Mouse (Mus musculus) testis, adult 2 months (tissue): Measurements from ENCODE around the gene Fam196b.

ENCODE experiments used
- CTCF ChIP-seq: fragments of 200-500 bp; IDR thresholded peaks from 2 replicates; pipeline ENCODE4 v1.5.1; 2012; ENCODE audit warnings: low read depth, mild to moderate bottlenecking, inconsistent platforms, low read length, moderate library complexity; ENCODE audit not compliant: control insufficient read depth, insufficient read depth, insufficient replicate concordance
- POLR2A ChIP-seq: fragments of 200-500 bp; IDR thresholded peaks from 2 replicates; pipeline ENCODE4 v1.6.1; 2012; ENCODE audit warnings: low read depth, mild to moderate bottlenecking, inconsistent platforms, low read length, moderate library complexity; ENCODE audit not compliant: control insufficient read depth

DNA sequence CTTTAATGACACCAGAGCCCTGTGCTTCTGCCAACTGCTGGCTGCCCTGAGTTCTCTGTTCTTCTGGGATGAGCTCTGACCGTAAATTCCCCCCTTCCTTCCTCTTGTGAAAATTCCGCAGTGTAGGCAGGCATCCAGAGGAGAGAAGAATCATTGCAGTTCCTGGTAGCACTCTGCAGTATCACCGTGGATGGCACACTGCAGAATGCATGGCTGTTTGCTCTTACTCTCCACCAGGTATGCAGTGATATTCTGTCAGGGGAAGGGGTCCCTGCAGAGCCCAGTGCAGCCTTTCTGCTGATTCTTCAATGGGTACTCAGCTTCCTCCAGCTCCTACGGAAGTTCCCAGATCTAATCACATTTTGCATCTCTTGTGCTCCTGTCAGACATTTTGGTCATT is 77.5 kb downstream of the Fam196b start:
- TF ChIP-seq CTCF (no peak), POLR2A (no peak)
